Mouse (Mus musculus) limb, embryonic 14.5 days (tissue): Measurements from ENCODE around the gene Snf8. TPM values are rescaled to one million over a fixed set of nuclear protein-coding genes. Genes with fewer than 3 reads are reported as not detected.

Source experiments
- ATAC-seq: fragments of 200-750 bp; cut with Nextera tagmentation; 2 replicates; pipeline ENCODE4 v1.8.0; 2017; ENCODE audit warnings: low read depth, moderate number of reproducible peaks, moderate TSS enrichment; ENCODE audit not compliant: low FRiP score
- DNase-seq: peaks from one replicate; pipeline ENCODE4 v3.0.0-alpha.2; 2015; ENCODE audit warnings: low spot score
- H3K27ac ChIP-seq: fragments of 300-500 bp; sonication (generic); replicated peaks from 2 replicates; pipeline ENCODE4 v1.5.1; 2014; ENCODE audit warnings: low read depth, mild to moderate bottlenecking, low read length, moderate library complexity, mixed read lengths
- H3K27me3 ChIP-seq: fragments of 300-500 bp; sonication (generic); 2 replicates; pipeline ENCODE4 v1.6.1; 2014; ENCODE audit warnings: low read length, mixed read lengths; ENCODE audit not compliant: control insufficient read depth, insufficient read depth
- H3K36me3 ChIP-seq: fragments of 300-500 bp; sonication (generic); 2 replicates; pipeline ENCODE4 v1.6.1; 2014; ENCODE audit warnings: mild to moderate bottlenecking, low read length, moderate library complexity, mixed read lengths; ENCODE audit not compliant: control insufficient read depth, insufficient read depth
- H3K4me1 ChIP-seq: fragments of 300-500 bp; sonication (generic); 2 replicates; pipeline ENCODE4 v1.6.1; 2014; ENCODE audit warnings: antibody characterized with exemption, low read length, mixed read lengths; ENCODE audit not compliant: control insufficient read depth, insufficient read depth
- H3K4me2 ChIP-seq: fragments of 300-500 bp; sonication (generic); replicated peaks from 2 replicates; pipeline ENCODE4 v1.6.1; 2014; ENCODE audit warnings: low read depth, mild to moderate bottlenecking, low read length, moderate library complexity; ENCODE audit not compliant: severe bottlenecking
- H3K4me3 ChIP-seq: fragments of 300-500 bp; sonication (generic); replicated peaks from 2 replicates; pipeline ENCODE4 v1.5.1; 2014; ENCODE audit warnings: low read length
- H3K9ac ChIP-seq: fragments of 300-500 bp; sonication (generic); 2 replicates; pipeline ENCODE4 v1.6.1; 2014; ENCODE audit warnings: mild to moderate bottlenecking, low read depth, low read length, moderate library complexity; ENCODE audit not compliant: severe bottlenecking
- H3K9me3 ChIP-seq: fragments of 300-500 bp; sonication (generic); 2 replicates; pipeline ENCODE4 v1.6.1; 2016; ENCODE audit warnings: low read length; ENCODE audit not compliant: control insufficient read depth
- POLR2A ChIP-seq: fragments of 200-500 bp; IDR thresholded peaks from 2 replicates; pipeline ENCODE4 v1.8.0; 2012; ENCODE audit warnings: inconsistent platforms, mild to moderate bottlenecking, moderate library complexity, borderline replicate concordance; ENCODE audit not compliant: insufficient read depth, insufficient read length; ENCODE audit errors: extremely low read depth
- WGBS: fragments of 180-500 bp; shearing (Covaris S2); extraction: QIAGEN DNeasy Blood & Tissue Kit; methylation state at CpG from one replicate; pipeline ENCODE4 v1.1.7; 2014; 5-methylcytosine and 5-hydroxymethylcytosine counted together
- polyA plus RNA-seq, 2 experiments: library from polyadenylated mRNA; depleted of rRNA in 1 of 2; stranded (reverse) in 1 of 2; unstranded in 1 of 2; fragments of >200 nt; fragmentation: Nextera tagmentation in 1 of 2; extraction: Ambion mirVana in 1 of 2; gene quantifications; 2 replicates each; pipeline versions ENCODE4 v1.2.1 to v1.2.3; 2012 to 2014

Gene Snf8
- polyA plus RNA-seq, 2 experiments = 40.0 to 41.6 TPM

DNA sequence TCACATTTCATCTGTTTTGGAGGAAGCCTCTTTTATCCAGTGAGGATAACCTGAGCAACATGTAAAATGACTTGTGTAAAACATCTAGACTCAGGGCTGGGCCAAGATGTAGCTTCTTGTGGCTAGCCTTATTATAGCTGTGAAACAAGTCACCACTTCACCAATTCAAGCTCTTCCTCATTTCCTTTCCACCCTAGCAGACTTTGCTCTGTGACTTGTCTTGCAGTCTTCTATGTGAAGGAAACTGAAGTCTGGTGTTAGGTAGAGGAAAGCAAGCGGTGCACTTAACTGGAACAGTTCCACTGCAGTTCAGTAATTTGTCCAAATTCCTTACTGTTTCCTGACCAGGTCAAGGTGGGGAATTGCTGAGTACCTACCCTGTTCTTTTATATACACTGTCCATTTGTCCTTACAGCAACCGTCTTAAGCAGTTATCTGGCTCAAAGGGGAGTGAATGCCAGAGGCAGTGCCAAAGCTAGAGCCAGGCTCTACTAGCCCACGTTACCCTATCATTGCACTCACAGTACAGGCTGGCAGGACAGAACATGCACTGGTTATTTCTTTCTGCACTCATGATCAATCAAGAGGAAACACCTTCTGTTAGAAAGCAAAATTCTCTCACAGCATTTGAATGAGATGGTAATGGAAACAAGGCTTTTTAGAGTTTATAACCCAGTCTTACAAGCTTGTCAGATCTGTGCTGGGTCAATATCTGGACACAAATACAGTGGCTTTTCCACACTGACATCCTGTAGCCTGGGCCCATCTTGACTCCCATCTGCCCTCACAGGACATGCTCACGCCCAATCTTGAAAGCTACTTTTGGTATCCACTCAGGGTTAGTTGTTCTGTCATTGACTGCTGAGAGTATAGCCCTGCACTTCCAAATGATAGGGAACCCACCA lies 13.0 kb downstream of the Snf8 start:
- Histone ChIP-seq H3K36me3 (peaks cover 65% of the 10 kb centered on the region), H3K9ac (no peak overlapping the region), H3K4me2 (no peak overlapping the region), H3K9me3 (no peaks in the 10 kb centered on the region), H3K4me3 (no peak overlapping the region), H3K27me3 (no peaks in the 10 kb centered on the region), H3K4me1 (no peaks in the 10 kb centered on the region), H3K27ac (no peak overlapping the region)
- 83% methylated on average over 4 of the region's 4 CpGs for WGBS
- no peak for ATAC-seq
- TF ChIP-seq POLR2A = no peak
- no peak for DNase-seq

DNA sequence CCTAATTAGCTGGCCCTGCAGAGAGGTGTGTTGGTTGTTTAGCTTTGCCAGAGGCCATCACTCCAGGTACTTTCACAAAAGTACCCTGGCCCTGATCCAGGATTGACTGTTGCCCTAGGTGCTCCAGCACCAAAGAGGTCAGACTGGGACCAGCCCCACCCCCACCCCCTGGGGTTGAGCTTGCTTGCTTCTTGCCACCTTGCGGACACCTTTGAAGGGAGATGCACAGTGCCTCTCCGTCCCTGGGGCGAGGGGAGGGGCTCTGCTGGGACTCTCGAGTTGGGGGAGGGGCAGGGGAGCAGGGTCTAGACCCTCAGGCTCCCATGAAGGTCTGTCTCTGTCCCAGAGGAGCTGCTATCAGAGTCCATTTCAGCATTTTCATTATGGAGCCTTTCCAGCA lies 15.3 kb downstream of the Snf8 start:
- DNase-seq (no peak), ATAC-seq (no peak)
- Histone ChIP-seq H3K4me2 (no peak overlapping the region), H3K9me3 (no peaks in the 10 kb centered on the region), H3K9ac (no peak overlapping the region), H3K27ac (no peak overlapping the region), H3K4me1 (no peaks in the 10 kb centered on the region), H3K36me3 (peaks cover 70% of the 10 kb centered on the region), H3K4me3 (no peak overlapping the region), H3K27me3 (no peaks in the 10 kb centered on the region)
- no peak for TF ChIP-seq POLR2A
- WGBS = 85% methylated on average over 4 of the region's 4 CpGs

DNA sequence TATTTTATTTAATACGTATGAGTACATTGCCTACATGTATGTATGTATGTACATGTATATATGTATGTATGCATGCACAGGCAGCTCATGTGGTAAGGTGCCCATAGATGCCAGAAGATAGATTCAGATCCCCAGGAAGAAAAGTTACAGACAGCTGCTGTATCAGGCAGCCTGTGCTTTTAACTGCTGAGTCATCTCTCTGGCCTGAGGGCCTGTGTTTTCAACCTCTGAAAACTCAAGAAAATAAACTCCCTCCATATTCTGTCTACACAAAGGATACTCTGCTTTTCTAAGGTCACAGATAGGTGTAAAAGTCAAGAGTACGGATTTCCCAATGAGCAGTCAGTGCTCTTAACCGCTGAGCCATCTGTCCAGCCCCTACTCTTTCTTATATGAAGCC lies 16.2 kb downstream of the Snf8 start:
- Histone ChIP-seq H3K4me3 (no peak overlapping the region), H3K9ac (no peak overlapping the region), H3K9me3 (no peaks in the 10 kb centered on the region), H3K27ac (no peak overlapping the region), H3K36me3 (peaks cover 74% of the 10 kb centered on the region), H3K4me1 (no peaks in the 10 kb centered on the region), H3K27me3 (no peaks in the 10 kb centered on the region), H3K4me2 (no peak overlapping the region)
- 92% methylated on average over 3 of the region's 3 CpGs for WGBS
- no peak for ATAC-seq
- DNase-seq = no peak
- no peak for TF ChIP-seq POLR2A

DNA sequence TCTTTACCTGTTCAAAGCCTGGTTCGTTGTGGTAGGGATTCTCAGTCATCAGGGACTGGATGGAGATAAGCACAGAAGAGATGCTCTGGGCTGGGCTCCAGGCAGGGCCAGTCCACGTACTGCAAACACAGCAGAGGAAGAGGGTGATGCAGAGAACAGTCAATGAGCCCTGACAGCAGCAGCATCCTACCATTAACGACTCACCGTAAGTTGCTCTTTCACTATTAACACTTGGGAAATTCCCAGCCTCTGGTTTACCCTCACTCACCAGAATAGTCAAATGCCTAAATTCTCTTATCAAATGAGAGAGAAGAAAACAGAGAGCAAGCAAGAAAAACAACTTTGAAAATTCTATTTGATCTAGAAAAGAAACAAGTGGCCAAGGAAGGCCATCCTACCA lies 23.6 kb downstream of the Snf8 start:
- TF ChIP-seq POLR2A = no peak
- no peak overlapping the region for H3K4me3 ChIP-seq
- DNase-seq = no peak
- no peaks in the 10 kb centered on the region for H3K9me3 ChIP-seq
- 89% methylated on average over 4 of the region's 4 CpGs for WGBS
- no peak overlapping the region for H3K4me2 ChIP-seq
- no peaks in the 10 kb centered on the region for H3K27me3 ChIP-seq
- no peak for ATAC-seq
- H3K9ac ChIP-seq = no peak overlapping the region
- no peak overlapping the region for H3K27ac ChIP-seq
- peaks cover 77% of the 10 kb centered on the region for H3K36me3 ChIP-seq
- peaks cover 5% of the 10 kb centered on the region; the same call in 1 of the 2 replicates for H3K4me1 ChIP-seq

DNA sequence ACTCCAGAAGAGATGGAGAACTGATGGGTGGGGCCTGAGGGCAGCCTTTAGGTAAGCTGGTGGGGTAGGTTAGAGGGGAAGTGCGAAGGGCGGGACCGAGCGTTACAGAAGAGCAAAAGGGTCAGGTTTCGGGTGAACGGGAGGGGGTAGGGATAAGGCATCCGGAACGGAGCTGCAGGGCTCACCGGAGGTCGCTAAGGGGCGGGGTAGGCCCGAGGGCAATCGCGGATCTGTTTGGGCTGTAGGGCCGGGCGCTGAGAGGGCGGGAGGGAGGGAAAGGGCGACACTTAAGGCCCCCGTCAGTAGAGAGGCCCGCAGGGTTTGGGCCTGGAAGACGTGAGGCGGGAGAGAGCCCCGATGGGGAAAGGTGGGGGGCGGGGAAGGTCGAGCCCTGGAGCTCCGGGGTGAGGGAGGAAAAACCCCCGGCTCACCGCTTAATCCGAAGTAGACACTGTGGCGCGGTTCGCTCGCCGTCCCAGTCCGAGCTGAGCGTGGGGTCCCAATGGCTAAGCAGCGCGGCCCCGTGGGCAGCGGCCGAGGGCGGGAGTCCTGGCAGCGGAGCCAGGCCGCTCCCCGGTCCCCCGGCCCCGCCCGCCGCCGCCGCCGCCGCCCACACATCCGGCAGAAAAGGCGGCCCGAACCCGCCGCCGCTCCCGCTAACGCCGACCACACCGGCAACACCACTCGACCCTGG lies 30.0 kb downstream of the Snf8 start:
- no peak for TF ChIP-seq POLR2A
- Histone ChIP-seq H3K4me3 (peak overlapping the region; percentile 94), H3K4me1 (peaks cover 14% of the 10 kb centered on the region), H3K36me3 (peaks cover 25% of the 10 kb centered on the region), H3K9ac (peak overlapping the region; percentile 93), H3K27ac (peak overlapping the region; percentile 79), H3K27me3 (no peaks in the 10 kb centered on the region), H3K9me3 (no peaks in the 10 kb centered on the region), H3K4me2 (peak overlapping the region; percentile 62)
- no peak for DNase-seq
- peak; percentile 53; the same call in 1 of the 2 replicates for ATAC-seq
- WGBS = 1% methylated on average over 22 of the region's 64 CpGs
